Mouse (Mus musculus): ENCODE results near the gene Tbc1d8b.

GRCm38 (mm10) chrX:139782278-139783044 lies 97.7 kb downstream of the Tbc1d8b start, which contains the start of gene Ripply1:
- TF ChIP-seq POLR2A (IDR thresholded peaks at IDR 0.05; ENCODE audit: low read depth, low read length), result no peak
- TF ChIP-seq CTCF (IDR thresholded peaks at IDR 0.05; ENCODE audit: extremely low read depth, insufficient read depth, insufficient read length, insufficient replicate concordance), result no peak
